Mouse (Mus musculus) myocyte (in vitro differentiated cells): ENCODE measurements around the gene Il9r.

Source experiments
- E2F4 ChIP-seq: IDR thresholded peaks from one replicate; pipeline ENCODE4 v1.6.1; 2011; ENCODE audit warnings: mild to moderate bottlenecking, control low read depth, moderate library complexity; ENCODE audit not compliant: insufficient read depth
- MAX ChIP-seq: IDR thresholded peaks from one replicate; pipeline ENCODE4 v1.6.1; 2011; ENCODE audit warnings: low read depth, mild to moderate bottlenecking, control low read depth
- MYOD1 ChIP-seq, 3 experiments: IDR thresholded peaks; one replicate each; pipeline ENCODE4 v1.6.1; 2011; ENCODE audit warnings: control low read depth in 2 of 3, low read depth in 2 of 3, mild to moderate bottlenecking in 2 of 3, moderate library complexity in 1 of 3; ENCODE audit not compliant: insufficient read length in 2 of 3, control insufficient read depth in 1 of 3
- MYOG ChIP-seq, 3 experiments: IDR thresholded peaks; one replicate each; pipeline ENCODE4 v1.6.1; 2011; ENCODE audit warnings: control low read depth in 2 of 3, low read depth in 2 of 3, mild to moderate bottlenecking in 2 of 3; ENCODE audit not compliant: insufficient read length in 2 of 3, control insufficient read depth in 1 of 3, insufficient read depth in 1 of 3
- POLR2A ChIP-seq: IDR thresholded peaks from one replicate; pipeline ENCODE4 v1.6.1; 2011; ENCODE audit warnings: low read depth, mild to moderate bottlenecking, control low read depth, moderate library complexity; ENCODE audit not compliant: insufficient read length
- SRF ChIP-seq: IDR thresholded peaks from one replicate; pipeline ENCODE4 v1.6.1; 2011; ENCODE audit warnings: low read depth; ENCODE audit not compliant: control insufficient read depth, insufficient read length
- USF1 ChIP-seq: IDR thresholded peaks from one replicate; pipeline ENCODE4 v1.6.1; 2011; ENCODE audit warnings: low read depth, mild to moderate bottlenecking, control low read depth, moderate library complexity

DNA sequence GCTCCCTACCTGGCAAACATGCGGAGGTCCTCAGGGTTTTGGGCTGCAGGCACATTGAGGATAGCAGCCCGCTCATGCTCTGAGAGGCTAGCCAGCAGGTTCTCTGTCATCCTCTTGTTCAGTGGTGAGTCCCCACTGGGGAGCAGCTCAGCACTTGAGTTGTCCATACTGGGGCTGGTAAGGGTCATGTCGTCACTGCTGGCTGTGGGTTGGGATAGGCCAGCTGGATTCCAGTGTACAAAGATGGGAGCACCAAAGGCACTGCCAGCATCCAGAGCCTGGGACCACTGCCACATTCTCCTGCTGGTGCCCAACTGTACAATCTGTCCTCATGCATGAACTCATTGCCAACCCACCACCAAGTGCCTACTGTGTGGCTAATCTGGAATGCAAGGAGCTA is 33.8 kb upstream of the Il9r start:
- TF ChIP-seq MYOG (IDR thresholded peaks at IDR 0.05; ENCODE audit: control insufficient read depth in 1 of 3, insufficient read depth in 1 of 3, insufficient read length in 2 of 3, low read depth in 2 of 3) (no peak), SRF (no peak), MAX (no peak), E2F4 (no peak), POLR2A (no peak), MYOD1 (IDR thresholded peaks at IDR 0.05; ENCODE audit: control insufficient read depth in 1 of 3, insufficient read length in 2 of 3, low read depth in 2 of 3) (no peak), USF1 (no peak)
